Mouse (Mus musculus): ENCODE measurements at regions not wholly inside any gene's neighbourhood (a gene's known extent, or its start where the extent isn't known, plus 50 kb on each side); places are given as distances from the start of the nearest gene placed in this dataset.
A peak's percentile ranks its signal among the peaks of the same experiment; 100 is the strongest.

GRCm38 (mm10) chr6:24384193-24384888 is 130.5 kb downstream of the Iqub start:
- Histone ChIP-seq H3K4me3 (ENCODE audit: low read depth, low read length) (no peak overlapping the region), H3K4me2 (ENCODE audit: low read depth) (no peak overlapping the region), H3K27ac (ENCODE audit: low read depth, low read length) (no peak overlapping the region), H3K4me1 (ENCODE audit: insufficient read depth) (no peaks in the 10 kb centered on the region), H3K36me3 (ENCODE audit: insufficient read depth) (no peaks in the 10 kb centered on the region), H3K27me3 (ENCODE audit: insufficient read depth, low read length) (no peaks in the 10 kb centered on the region), H3K9ac (no peak overlapping the region), H3K9me3 (ENCODE audit: low read length) (no peaks in the 10 kb centered on the region)
- 85% methylated on average over 11 of the region's 11 CpGs for WGBS
- TF ChIP-seq CTCF (IDR thresholded peaks at IDR 0.05; ENCODE audit: low read depth) = peak; percentile 16
- ATAC-seq = no peak
- DNase-seq = no peak

DNA sequence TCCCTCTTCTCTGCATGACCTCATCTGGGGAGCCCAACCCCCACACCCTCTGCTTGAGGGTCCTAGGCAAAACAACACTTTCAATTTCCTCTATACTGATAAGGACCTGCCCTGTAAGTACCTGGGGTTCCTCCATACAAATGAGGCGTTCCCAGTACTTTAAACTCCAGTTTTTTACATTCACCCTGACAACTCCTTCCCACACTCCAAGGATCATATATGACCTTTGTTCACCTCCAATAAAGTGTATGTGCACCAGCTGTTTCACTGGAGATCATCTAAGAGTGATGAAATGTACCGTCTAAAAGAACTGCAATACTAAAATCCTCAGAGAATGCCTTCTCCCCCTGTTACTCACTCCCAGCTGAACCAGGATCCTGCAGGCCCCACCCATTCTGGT is 135.0 kb downstream of the Iqub start:
- DNase-seq = no peak
- no peak overlapping the region for H3K27ac ChIP-seq (ENCODE audit: low read depth, low read length)
- H3K27me3 ChIP-seq (ENCODE audit: insufficient read depth, low read length) = no peaks in the 10 kb centered on the region
- H3K9me3 ChIP-seq (ENCODE audit: low read length) = no peaks in the 10 kb centered on the region
- no peaks in the 10 kb centered on the region for H3K36me3 ChIP-seq (ENCODE audit: insufficient read depth)
- no peak for ATAC-seq
- H3K4me2 ChIP-seq (ENCODE audit: low read depth) = no peak overlapping the region
- no peak overlapping the region for H3K9ac ChIP-seq
- no peaks in the 10 kb centered on the region for H3K4me1 ChIP-seq (ENCODE audit: insufficient read depth)
- H3K4me3 ChIP-seq (ENCODE audit: low read depth, low read length) = no peak overlapping the region
- WGBS = 82% methylated on average over 2 of the region's 2 CpGs
- TF ChIP-seq CTCF (IDR thresholded peaks at IDR 0.05; ENCODE audit: low read depth) = no peak

- H3K4me3 ChIP-seq (ENCODE audit: low read depth, low read length) = no peak overlapping the region
- no peaks in the 10 kb centered on the region for H3K9me3 ChIP-seq (ENCODE audit: low read length)
- WGBS = 70% methylated on average over 4 of the region's 4 CpGs
- no peak overlapping the region for H3K4me2 ChIP-seq (ENCODE audit: low read depth)
- no peak overlapping the region for H3K9ac ChIP-seq
- DNase-seq (no peak), ATAC-seq (no peak)
- H3K36me3 ChIP-seq (ENCODE audit: insufficient read depth) = no peaks in the 10 kb centered on the region
- H3K4me1 ChIP-seq (ENCODE audit: insufficient read depth) = no peaks in the 10 kb centered on the region
- no peak for TF ChIP-seq CTCF (IDR thresholded peaks at IDR 0.05; ENCODE audit: low read depth)
- H3K27me3 ChIP-seq (ENCODE audit: insufficient read depth, low read length) = no peaks in the 10 kb centered on the region
- H3K27ac ChIP-seq (ENCODE audit: low read depth, low read length) = no peak overlapping the region
Measured at GRCm38 (mm10) chr6:24376728-24377127, 138.1 kb downstream of the Iqub start.

GRCm38 (mm10) chr6:24373161-24373560 is 141.7 kb downstream of the Iqub start:
- no peak overlapping the region for H3K9ac ChIP-seq
- no peak for TF ChIP-seq CTCF (IDR thresholded peaks at IDR 0.05; ENCODE audit: low read depth)
- 85% methylated on average over 6 of the region's 6 CpGs for WGBS

GRCm38 (mm10) chr6:24371680-24372079 is 143.2 kb downstream of the Iqub start:
- no peaks in the 10 kb centered on the region for H3K9me3 ChIP-seq (ENCODE audit: low read length)
- H3K27me3 ChIP-seq (ENCODE audit: insufficient read depth, low read length) = no peaks in the 10 kb centered on the region
- no peak overlapping the region for H3K4me3 ChIP-seq (ENCODE audit: low read depth, low read length)
- H3K4me2 ChIP-seq (ENCODE audit: low read depth) = no peak overlapping the region
- no peak overlapping the region for H3K9ac ChIP-seq
- no peak for ATAC-seq
- DNase-seq = no peak
- whole genome bisulfite sequencing = 85% methylated on average over 1 of the region's 1 CpGs
- no peak for TF ChIP-seq CTCF (IDR thresholded peaks at IDR 0.05; ENCODE audit: low read depth)
- H3K4me1 ChIP-seq (ENCODE audit: insufficient read depth) = no peaks in the 10 kb centered on the region
- H3K27ac ChIP-seq (ENCODE audit: low read depth, low read length) = no peak overlapping the region
- H3K36me3 ChIP-seq (ENCODE audit: insufficient read depth) = no peaks in the 10 kb centered on the region

More at GRCm38 (mm10) chr6:24373161-24373560, 141.7 kb downstream of the Iqub start:
- no peaks in the 10 kb centered on the region for H3K4me1 ChIP-seq (ENCODE audit: insufficient read depth)
- no peak overlapping the region for H3K4me2 ChIP-seq (ENCODE audit: low read depth)
- H3K9me3 ChIP-seq (ENCODE audit: low read length) = no peaks in the 10 kb centered on the region
- no peak overlapping the region for H3K27ac ChIP-seq (ENCODE audit: low read depth, low read length)
- no peaks in the 10 kb centered on the region for H3K36me3 ChIP-seq (ENCODE audit: insufficient read depth)
- H3K27me3 ChIP-seq (ENCODE audit: insufficient read depth, low read length) = no peaks in the 10 kb centered on the region
- DNase-seq (no peak), ATAC-seq (no peak)
- no peak overlapping the region for H3K4me3 ChIP-seq (ENCODE audit: low read depth, low read length)

DNA sequence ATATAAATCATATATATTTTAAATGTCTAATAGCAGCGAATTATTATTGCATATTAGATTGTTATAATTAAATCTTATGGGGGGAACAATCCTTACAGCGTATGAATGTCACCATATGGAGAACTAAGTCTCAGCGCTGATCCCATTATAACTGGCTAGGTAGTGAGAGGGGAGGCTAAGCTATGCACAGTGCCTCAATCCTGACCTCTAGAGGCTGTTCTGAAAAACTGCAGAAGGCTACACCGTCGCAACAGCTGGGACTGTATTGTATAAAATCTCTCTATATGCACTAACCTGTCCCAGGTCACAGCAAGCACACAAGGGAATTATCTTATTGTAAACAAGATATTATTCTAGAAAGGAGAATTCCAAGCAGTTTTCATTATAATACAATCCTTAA is 164.0 kb downstream of the Iqub start:
- Histone ChIP-seq H3K36me3 (ENCODE audit: insufficient read depth) (no peaks in the 10 kb centered on the region), H3K4me2 (ENCODE audit: low read depth) (no peak overlapping the region), H3K27me3 (ENCODE audit: insufficient read depth, low read length) (no peaks in the 10 kb centered on the region), H3K4me1 (ENCODE audit: insufficient read depth) (no peaks in the 10 kb centered on the region), H3K27ac (ENCODE audit: low read depth, low read length) (no peak overlapping the region), H3K4me3 (ENCODE audit: low read depth, low read length) (no peak overlapping the region), H3K9ac (no peak overlapping the region), H3K9me3 (ENCODE audit: low read length) (no peaks in the 10 kb centered on the region)
- peak; percentile 96 for ATAC-seq
- peak; percentile 74 for DNase-seq
- TF ChIP-seq CTCF (IDR thresholded peaks at IDR 0.05; ENCODE audit: low read depth) = peak; percentile 85
- 6% methylated on average over 5 of the region's 5 CpGs for WGBS

DNA sequence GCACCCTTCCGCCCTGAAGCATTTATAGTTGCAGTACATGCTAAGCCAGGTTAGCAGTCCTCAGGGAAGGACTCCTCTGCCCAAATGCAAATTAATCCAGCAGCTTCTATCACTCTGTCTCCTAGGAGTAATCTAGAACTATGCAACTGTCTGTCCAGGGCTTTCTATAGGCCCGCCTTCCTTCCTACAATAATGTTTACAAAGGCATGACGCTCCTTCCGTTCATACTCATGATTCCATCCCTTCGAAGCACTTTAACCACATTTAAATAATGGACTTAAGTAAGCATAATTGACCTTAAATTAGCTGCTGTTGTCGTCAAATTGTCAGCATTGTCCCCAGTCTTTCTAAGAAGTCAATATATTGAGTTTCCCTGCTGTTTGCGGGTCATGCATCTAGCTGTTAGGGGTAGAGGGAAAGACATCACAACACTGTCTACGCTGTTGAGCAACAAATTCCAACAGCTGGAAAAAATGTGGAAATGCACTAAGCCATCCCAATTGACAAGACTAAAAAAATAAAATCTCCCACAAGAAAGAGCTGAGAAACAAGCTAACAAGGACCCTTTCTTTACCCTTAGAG is 166.3 kb downstream of the Iqub start:
- Histone ChIP-seq H3K9ac (no peak overlapping the region), H3K4me1 (ENCODE audit: insufficient read depth) (no peaks in the 10 kb centered on the region), H3K4me2 (ENCODE audit: low read depth) (no peak overlapping the region), H3K9me3 (ENCODE audit: low read length) (no peaks in the 10 kb centered on the region), H3K27ac (ENCODE audit: low read depth, low read length) (no peak overlapping the region), H3K4me3 (ENCODE audit: low read depth, low read length) (no peak overlapping the region), H3K27me3 (ENCODE audit: insufficient read depth, low read length) (no peaks in the 10 kb centered on the region), H3K36me3 (ENCODE audit: insufficient read depth) (no peaks in the 10 kb centered on the region)
- no peak for ATAC-seq
- no peak for TF ChIP-seq CTCF (IDR thresholded peaks at IDR 0.05; ENCODE audit: low read depth)
- DNase-seq = no peak
- 65% methylated on average over 8 of the region's 8 CpGs for WGBS

Measured in forebrain, postnatal 0 days (tissue).